In genomic region chr5:117087718-117088117, GRCm38 (mm10) we compare ENCODE assay signal across 8 mouse cellular contexts. TPM values are rescaled to one million over a fixed set of nuclear protein-coding genes. Genes with fewer than 3 reads are reported as not detected.
DNase-seq lines count a peak whose midpoint lies in the region; ATAC-seq lines count a peak whose summit lies in the region.

No protein-coding gene starts in this region.

- H3K27me3 ChIP-seq in kidney, embryonic 14.5 days (ENCODE audit: control insufficient read depth, insufficient read depth, low read length), result no peaks in the 10 kb centered on the region; the same call in 1 of the 2 replicates
- peaks cover 12% of the 10 kb centered on the region for H3K27me3 ChIP-seq in embryonic facial prominence, embryonic 13.5 days
- no peaks in the 10 kb centered on the region for H3K27me3 ChIP-seq in intestine, embryonic 16.5 days (replicated peaks; ENCODE audit: control insufficient read depth, insufficient read depth, low read length)
- H3K27me3 ChIP-seq in neural tube, embryonic 14.5 days (ENCODE audit: control insufficient read depth, insufficient read depth, low read length), result no peaks in the 10 kb centered on the region

- H3K9ac ChIP-seq in kidney, embryonic 14.5 days (ENCODE audit: low read depth, low read length), result no peak overlapping the region
- peak overlapping the region; percentile 41 for H3K9ac ChIP-seq in embryonic facial prominence, embryonic 13.5 days
- no peak overlapping the region; the same call in 1 of the 2 replicates for H3K9ac ChIP-seq in intestine, embryonic 16.5 days (ENCODE audit: low read depth, low read length)
- H3K9ac ChIP-seq in neural tube, embryonic 14.5 days (replicated peaks; ENCODE audit: low read depth, low read length), result peak overlapping the region; percentile 26; the same call in 1 of the 2 replicates

- no peaks in the 10 kb centered on the region for H3K9me3 ChIP-seq in kidney, embryonic 14.5 days (ENCODE audit: control insufficient read depth, low read length)
- no peaks in the 10 kb centered on the region for H3K9me3 ChIP-seq in embryonic facial prominence, embryonic 13.5 days
- no peaks in the 10 kb centered on the region for H3K9me3 ChIP-seq in intestine, embryonic 16.5 days (ENCODE audit: control insufficient read depth, low read length)
- H3K9me3 ChIP-seq in neural tube, embryonic 14.5 days (ENCODE audit: control insufficient read depth, low read length), result no peaks in the 10 kb centered on the region

- ATAC-seq in kidney, embryonic 14.5 days (ENCODE audit: low FRiP score, low TSS enrichment), result no peak
- ATAC-seq in embryonic facial prominence, embryonic 13.5 days (ENCODE audit: insufficient number of reproducible peaks, insufficient read depth, low FRiP score, low TSS enrichment, low read depth), result no peak
- no peak for ATAC-seq in intestine, embryonic 16.5 days
- no peak; the same call in 1 of the 2 replicates for ATAC-seq in neural tube, embryonic 14.5 days (ENCODE audit: low read depth)

- H3K4me2 ChIP-seq in kidney, embryonic 14.5 days (replicated peaks; ENCODE audit: low read depth, low read length), result peak overlapping the region; percentile 34
- H3K4me2 ChIP-seq in embryonic facial prominence, embryonic 13.5 days, result peak overlapping the region; percentile 53
- H3K4me2 ChIP-seq in intestine, embryonic 16.5 days (ENCODE audit: low read depth, low read length), result peak overlapping the region; percentile 40
- H3K4me2 ChIP-seq in neural tube, embryonic 14.5 days (ENCODE audit: low read depth, low read length), result peak overlapping the region; percentile 38; the same call in 1 of the 2 replicates

- H3K4me1 ChIP-seq in kidney, embryonic 14.5 days (ENCODE audit: control insufficient read depth, insufficient read depth, low read length), result peaks cover 6% of the 10 kb centered on the region; the same call in 1 of the 2 replicates
- H3K4me1 ChIP-seq in embryonic facial prominence, embryonic 13.5 days, result peaks cover 11% of the 10 kb centered on the region; the same call in 1 of the 2 replicates
- peaks cover 9% of the 10 kb centered on the region; the same call in 1 of the 2 replicates for H3K4me1 ChIP-seq in intestine, embryonic 16.5 days (ENCODE audit: control insufficient read depth, insufficient read depth, low read length)
- H3K4me1 ChIP-seq in neural tube, embryonic 14.5 days (ENCODE audit: control insufficient read depth, insufficient read depth, low read length), result no peaks in the 10 kb centered on the region

- H3K27ac ChIP-seq in kidney, embryonic 14.5 days (ENCODE audit: low read depth, low read length), result no peak overlapping the region
- H3K27ac ChIP-seq in embryonic facial prominence, embryonic 13.5 days, result no peak overlapping the region
- no peak overlapping the region for H3K27ac ChIP-seq in intestine, embryonic 16.5 days (ENCODE audit: low read length)
- no peak overlapping the region for H3K27ac ChIP-seq in neural tube, embryonic 14.5 days (ENCODE audit: low read depth, low read length)

- peak overlapping the region; percentile 6; the same call in 1 of the 2 replicates for H3K4me3 ChIP-seq in kidney, embryonic 14.5 days (ENCODE audit: low read length)
- peak overlapping the region; percentile 21 for H3K4me3 ChIP-seq in embryonic facial prominence, embryonic 13.5 days
- H3K4me3 ChIP-seq in intestine, embryonic 16.5 days (ENCODE audit: low read length), result peak overlapping the region; percentile 7
- H3K4me3 ChIP-seq in neural tube, embryonic 14.5 days (ENCODE audit: low read depth, low read length), result no peak overlapping the region

- H3K36me3 ChIP-seq in kidney, embryonic 14.5 days (ENCODE audit: control insufficient read depth, insufficient read depth, low read length), result peaks cover 19% of the 10 kb centered on the region
- H3K36me3 ChIP-seq in embryonic facial prominence, embryonic 13.5 days, result peaks cover 19% of the 10 kb centered on the region
- peaks cover 13% of the 10 kb centered on the region; the same call in 1 of the 2 replicates for H3K36me3 ChIP-seq in intestine, embryonic 16.5 days (ENCODE audit: control insufficient read depth, insufficient read depth, low read length)
- H3K36me3 ChIP-seq in neural tube, embryonic 14.5 days (ENCODE audit: control insufficient read depth, insufficient read depth, low read length), result peaks cover 17% of the 10 kb centered on the region

- WGBS in kidney, embryonic 14.5 days, result 6% methylated on average over 13 of the region's 13 CpGs
- whole genome bisulfite sequencing in embryonic facial prominence, embryonic 13.5 days, result 6% methylated on average over 13 of the region's 13 CpGs
- 5% methylated on average over 13 of the region's 13 CpGs for WGBS in intestine, embryonic 16.5 days
- 7% methylated on average over 13 of the region's 13 CpGs for WGBS in neural tube, embryonic 14.5 days

- no peak for DNase-seq in kidney, adult 11 months
- DNase-seq in adrenal gland, adult 18-20 months (ENCODE audit: low spot score in 2 of 2), result no peak
- DNase-seq in left cerebral cortex, adult 8-10 months (ENCODE audit: low spot score in 2 of 2), result no peak
- no peak for DNase-seq in B cell, adult 2 months

RNA-seq across cellular contexts. Expression of gene Suds3, which starts 28.2 kb away (rescaled TPM):
- polyA plus RNA-seq in kidney, embryonic 14.5 days (2014; fragmentation: Nextera tagmentation; extraction: Ambion mirVana), result 49.2 and 70.7 TPM in 2 replicates
- polyA plus RNA-seq in embryonic facial prominence, embryonic 13.5 days (2015; fragmentation: Nextera tagmentation; extraction: Ambion mirVana), result 87.8 and 89.7 TPM in 2 replicates
- 20.9 and 53.6 TPM in 2 replicates for polyA plus RNA-seq in intestine, embryonic 16.5 days (2015; fragmentation: Nextera tagmentation; extraction: Ambion mirVana)
- 51.1 and 51.3 TPM in 2 replicates for polyA plus RNA-seq in neural tube, embryonic 14.5 days (2014; fragmentation: Nextera tagmentation; extraction: Ambion mirVana)
- total RNA-seq in adrenal gland, adult 18-20 months (2021), result 100 to 1,000 TPM; 103 to 120 TPM
- 100 to 1,000 TPM; 114 to 150 (median 121) TPM for total RNA-seq in left cerebral cortex, adult 8-10 months (2022)

RNA-seq across cellular contexts. Expression of gene Taok3, which starts 32.2 kb away (rescaled TPM):
- 11.7 and 16.3 TPM in 2 replicates for polyA plus RNA-seq in kidney, embryonic 14.5 days (2014; fragmentation: Nextera tagmentation; extraction: Ambion mirVana)
- polyA plus RNA-seq in embryonic facial prominence, embryonic 13.5 days (2015; fragmentation: Nextera tagmentation; extraction: Ambion mirVana), result 14.3 and 16.3 TPM in 2 replicates
- polyA plus RNA-seq in intestine, embryonic 16.5 days (2015; fragmentation: Nextera tagmentation; extraction: Ambion mirVana), result 51.5 and 53.7 TPM in 2 replicates
- polyA plus RNA-seq in neural tube, embryonic 14.5 days (2014; fragmentation: Nextera tagmentation; extraction: Ambion mirVana), result 58.9 and 62.5 TPM in 2 replicates
- 10 to 100 TPM; 33.0 to 35.9 TPM for total RNA-seq in adrenal gland, adult 18-20 months (2021)
- 10 to 100 TPM; 49.5 to 55.4 (median 52.4) TPM for total RNA-seq in left cerebral cortex, adult 8-10 months (2022)

Comparison
In these comparisons a context has a peak if more than half of its experiments do, and no peak if none do; other contexts are left out.
1. H3K9ac ChIP-seq: peak in embryonic facial prominence, embryonic 13.5 days (single experiment) and neural tube, embryonic 14.5 days (single experiment); none in kidney, embryonic 14.5 days (single experiment) and intestine, embryonic 16.5 days (single experiment).
2. Peak in every context shown above with its lines, with median percentiles within 50 percentile points of each other: H3K4me2 ChIP-seq.